Mouse (Mus musculus) ES-CJ7 (cell line): ENCODE measurements around the gene Snrpb.

Experiments
- DNase-seq: peaks from one replicate; pipeline ENCODE4 v3.0.0; 2011; ENCODE audit warnings: low read depth, low spot score

Gene Snrpb

GRCm38 (mm10) chr2:130178706-130179506 is at the start of gene Snrpb:
Gene Snrpb (minus strand): TSS chr2:130179403.
- DNase-seq, result peak; percentile 90

- DNase-seq, result no peak
These were observed 32.4 kb upstream of the Snrpb start for GRCm38 (mm10) chr2:130211581-130211980.

GRCm38 (mm10) chr2:130209636-130210035 is 30.4 kb upstream of the Snrpb start:
- no peak for DNase-seq

GRCm38 (mm10) chr2:130207996-130208395 is 28.8 kb upstream of the Snrpb start:
- DNase-seq, result peak; percentile 23

GRCm38 (mm10) chr2:130207376-130207775 is 28.2 kb upstream of the Snrpb start:
- peak; percentile 36 for DNase-seq

- DNase-seq, result no peak
These were observed 21.8 kb upstream of the Snrpb start for GRCm38 (mm10) chr2:130200961-130201360.

- no peak for DNase-seq
These were observed 15.7 kb upstream of the Snrpb start, which contains the start of gene Tmc2 for GRCm38 (mm10) chr2:130194894-130195293. Gene Tmc2 (plus strand): TSS chr2:130195194.

GRCm38 (mm10) chr2:130188391-130188790 is 9.2 kb upstream of the Snrpb start:
- no peak for DNase-seq

GRCm38 (mm10) chr2:130179507-130180019 is 360 bp upstream of the Snrpb start:
- DNase-seq, result no peak

- DNase-seq, result peak; percentile 13
These were observed 860 bp downstream of the Snrpb start for GRCm38 (mm10) chr2:130178381-130178705.

GRCm38 (mm10) chr2:130176820-130177219 is 2.4 kb downstream of the Snrpb start:
- DNase-seq, result peak; percentile 35

GRCm38 (mm10) chr2:130171674-130172073 is 7.5 kb downstream of the Snrpb start:
- DNase-seq, result no peak

- peak; percentile 55 for DNase-seq
These were observed 11.3 kb downstream of the Snrpb start for GRCm38 (mm10) chr2:130167861-130168260.

- peak; percentile 65 for DNase-seq
These were observed 12.6 kb downstream of the Snrpb start for GRCm38 (mm10) chr2:130166311-130167214.

GRCm38 (mm10) chr2:130162701-130163100 is 16.5 kb downstream of the Snrpb start:
- DNase-seq, result no peak

GRCm38 (mm10) chr2:130158088-130158437 is 21.1 kb downstream of the Snrpb start:
- no peak for DNase-seq

- no peak for DNase-seq
These were observed 21.7 kb downstream of the Snrpb start for GRCm38 (mm10) chr2:130157231-130158087.

GRCm38 (mm10) chr2:130155851-130156250 is 23.4 kb downstream of the Snrpb start:
- no peak for DNase-seq

- DNase-seq, result no peak
These were observed 24.0 kb downstream of the Snrpb start for GRCm38 (mm10) chr2:130155171-130155570.

- no peak for DNase-seq
These were observed 33.0 kb downstream of the Snrpb start for GRCm38 (mm10) chr2:130146089-130146668.

- DNase-seq, result peak; percentile 12
These were observed 34.4 kb downstream of the Snrpb start for GRCm38 (mm10) chr2:130144703-130145324.
